Mouse (Mus musculus) C2C12 (cell line): ENCODE data around the gene Brms1.

Experiments used
- CEBPB ChIP-seq: IDR thresholded peaks from one replicate; pipeline ENCODE4 v1.6.1; 2011; ENCODE audit warnings: low read depth, mild to moderate bottlenecking, control low read depth, moderate library complexity
- CTCF ChIP-seq: IDR thresholded peaks from one replicate; pipeline ENCODE4 v1.5.1; 2011; ENCODE audit not compliant: control insufficient read depth, insufficient read depth, insufficient read length

- TF ChIP-seq CTCF (peak; percentile 68), CEBPB (no peak)
These were observed 2.4 kb upstream of the Brms1 start, which contains the start of the genes B4gat1 and AC124502.3 for GRCm38 (mm10) chr19:5038709-5039156.
